Mouse (Mus musculus): Measurements from ENCODE around the gene Dnah17.

Dnah17 gene

GRCm38 (mm10) chr11:118018328-118018727 is 112.1 kb downstream of the Dnah17 start:
- no peak for DNase-seq

- DNase-seq = no peak
Observed at GRCm38 (mm10) chr11:118015381-118016145, 114.9 kb downstream of the Dnah17 start.

DNA sequence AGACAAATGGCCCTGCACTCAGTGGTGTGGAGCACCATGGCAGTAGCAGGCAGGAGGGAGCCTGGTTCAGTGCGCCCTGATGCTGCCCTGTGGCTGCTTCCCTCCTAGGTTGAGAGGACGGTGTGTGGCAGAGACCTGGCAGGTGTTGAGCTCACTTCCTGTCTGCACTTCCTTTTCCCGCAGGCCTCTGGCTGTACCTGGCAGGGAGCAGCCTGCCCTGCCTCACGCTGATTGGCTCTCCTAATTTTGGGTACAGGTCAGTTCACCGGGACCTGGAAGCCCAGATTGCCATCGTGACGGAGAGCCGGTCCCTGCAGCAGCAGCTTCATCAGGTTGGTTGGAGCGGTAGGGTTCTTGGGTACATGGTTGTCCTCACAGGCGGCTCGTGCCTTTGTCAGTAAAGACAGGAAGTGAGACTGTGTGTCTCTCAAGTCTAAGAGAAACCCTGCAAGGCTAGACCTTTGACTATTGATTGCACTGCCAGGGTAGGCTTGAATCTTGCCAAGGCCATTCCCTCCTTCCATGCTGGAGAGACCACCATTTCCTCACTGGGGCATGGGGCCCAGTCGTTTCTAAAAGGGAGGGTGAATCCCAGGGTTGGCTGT is 115.9 kb downstream of the Dnah17 start:
- no peak for DNase-seq

DNA sequence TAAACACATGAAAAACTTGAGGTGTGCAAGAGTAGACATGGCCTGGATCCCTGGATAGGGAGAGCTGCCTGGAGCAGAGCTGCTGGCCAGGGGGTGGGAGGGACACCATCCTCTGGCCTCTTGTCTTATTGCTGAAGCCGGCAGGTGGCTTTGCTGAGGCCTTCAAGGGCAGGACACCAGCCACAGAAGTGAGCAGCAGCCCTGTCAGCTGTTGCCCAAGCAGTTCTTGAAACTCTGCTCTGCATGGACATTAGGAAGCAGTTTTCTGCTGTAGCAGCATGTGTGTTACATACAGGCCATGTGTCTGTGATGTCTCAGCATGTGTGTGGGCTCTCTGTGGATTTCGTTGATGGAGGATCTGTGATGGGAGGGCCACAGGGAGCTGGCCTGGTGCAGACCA is 117.1 kb downstream of the Dnah17 start:
- DNase-seq = no peak

DNA sequence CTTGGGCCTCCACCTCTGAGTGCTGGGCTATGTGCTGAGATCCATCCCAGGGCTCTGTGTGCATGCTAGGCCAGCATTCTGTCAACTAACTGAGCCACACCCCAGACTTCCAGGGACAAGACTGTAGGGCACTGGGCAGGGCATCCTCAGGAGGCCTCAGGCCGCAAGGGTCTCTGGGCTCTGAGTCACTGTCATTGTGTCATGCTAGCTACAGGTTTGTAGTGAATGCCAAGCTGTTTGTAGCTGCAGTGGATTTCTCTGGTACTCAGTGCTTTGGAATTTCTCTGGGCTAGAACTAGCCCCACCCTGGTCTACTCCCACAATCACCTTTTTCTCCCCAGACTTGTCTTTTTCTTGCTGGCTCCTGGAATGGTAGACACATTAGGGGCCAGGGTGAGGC is 117.8 kb downstream of the Dnah17 start:
- DNase-seq = no peak

DNA sequence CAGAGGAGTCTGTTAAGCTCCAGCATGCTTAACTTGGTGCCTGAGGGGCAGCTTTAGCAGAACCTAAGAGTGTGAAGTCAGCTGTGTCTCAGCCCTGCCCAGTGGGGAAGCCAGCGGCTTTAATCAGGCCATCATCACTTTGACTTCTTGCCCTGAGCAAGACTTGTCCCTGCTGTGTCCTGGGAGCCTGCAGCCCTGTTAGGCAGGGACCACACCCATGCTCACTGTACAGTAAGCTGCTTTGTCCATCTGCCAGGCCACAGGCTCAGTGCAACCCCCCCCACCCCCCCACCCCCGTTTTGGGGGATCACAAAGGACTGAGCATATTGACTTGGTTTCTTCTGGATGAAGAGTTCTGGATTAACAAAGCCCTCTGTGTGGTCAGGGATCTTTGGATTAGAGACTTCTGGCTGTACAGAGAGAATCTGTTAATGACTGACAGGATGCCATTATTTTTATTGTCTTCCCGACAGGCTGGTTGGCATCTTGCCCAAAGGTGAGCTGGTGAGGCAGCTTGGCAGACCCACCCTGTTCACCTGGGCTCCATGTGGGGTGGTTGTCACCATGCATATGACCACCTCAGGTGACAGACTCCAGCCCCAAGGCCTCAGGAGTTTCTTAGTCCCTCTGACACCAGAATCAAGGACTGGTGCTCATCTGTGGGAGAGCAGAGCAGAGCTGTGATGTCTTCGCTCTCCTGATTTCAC is 120.4 kb downstream of the Dnah17 start:
- DNase-seq = no peak

GRCm38 (mm10) chr11:118008843-118009242 is 121.6 kb downstream of the Dnah17 start:
- DNase-seq = no peak

DNA sequence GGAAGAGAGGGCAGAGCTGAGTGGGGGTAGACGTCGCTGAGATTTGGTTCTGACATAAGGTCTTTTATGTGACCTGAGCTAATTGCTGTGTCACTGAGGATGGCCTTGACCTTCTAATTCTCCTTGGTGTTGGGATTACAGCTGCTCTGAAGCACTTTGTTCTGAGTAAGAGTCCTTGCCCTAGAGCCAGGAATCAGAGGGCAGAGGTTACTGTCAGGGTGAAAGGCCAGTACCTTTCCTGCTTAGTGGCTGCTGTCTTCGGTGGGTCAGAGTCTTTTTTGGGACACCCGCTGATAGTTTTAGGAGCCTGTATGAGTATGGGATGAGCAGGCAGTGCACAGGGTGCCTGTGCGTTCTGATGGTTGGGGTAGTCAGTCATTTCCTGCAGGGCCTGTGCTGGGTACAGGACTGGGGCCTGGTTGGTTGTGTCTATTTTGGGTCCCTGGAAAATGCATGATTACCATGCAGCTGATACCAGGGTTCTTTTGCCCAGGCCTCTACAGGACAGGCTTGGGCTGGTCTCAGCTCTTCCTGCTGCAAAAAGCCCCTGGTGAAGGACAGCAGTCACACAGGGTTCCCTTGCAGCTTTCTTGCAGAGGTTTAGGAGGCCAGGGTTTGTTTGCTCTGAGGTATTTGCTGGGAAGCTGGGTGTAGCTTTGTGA is 122.2 kb downstream of the Dnah17 start:
- no peak for DNase-seq

GRCm38 (mm10) chr11:118007460-118008143 is 122.8 kb downstream of the Dnah17 start:
- DNase-seq = no peak

DNA sequence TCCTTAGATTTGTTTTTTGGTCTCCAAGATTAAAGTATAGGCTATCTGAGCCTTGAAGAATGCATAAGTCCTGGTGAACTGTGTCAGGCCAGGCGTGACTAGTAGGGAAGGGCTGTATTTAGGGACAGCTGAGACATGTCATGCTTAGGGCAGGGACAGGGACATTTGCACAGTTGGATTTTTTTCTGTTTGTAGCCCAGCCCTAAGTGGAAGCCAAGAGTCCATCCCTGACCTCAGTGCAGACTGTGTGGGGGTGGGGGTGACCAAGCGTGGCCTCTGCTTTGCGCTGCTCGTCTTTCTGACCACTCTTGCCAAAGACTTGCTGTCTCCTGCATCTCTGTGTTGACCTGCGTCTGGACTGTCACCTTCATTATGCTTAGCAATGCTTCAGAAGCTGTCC is 126.2 kb downstream of the Dnah17 start:
- no peak for DNase-seq

- DNase-seq = no peak
Observed at GRCm38 (mm10) chr11:118003718-118004117, 126.7 kb downstream of the Dnah17 start.

DNA sequence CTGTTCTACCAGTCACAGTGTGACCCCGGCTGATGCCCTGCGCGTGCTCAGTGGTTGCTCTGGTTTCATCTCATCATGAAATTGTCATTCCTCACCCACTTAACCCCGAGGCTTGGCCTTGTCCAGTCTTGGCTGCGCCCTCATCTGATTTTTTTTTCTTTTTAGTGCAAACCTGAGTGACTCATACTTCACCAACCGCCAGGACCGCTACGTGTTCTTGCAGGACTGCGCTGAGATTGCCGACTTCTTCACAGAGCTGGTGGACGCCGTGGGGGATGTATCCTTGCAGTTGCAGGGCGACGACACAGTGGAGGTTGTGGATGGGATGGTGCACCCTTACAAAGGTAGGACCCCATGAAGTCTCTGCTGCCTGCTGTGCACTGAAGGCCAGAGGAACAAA is 127.3 kb downstream of the Dnah17 start:
- no peak for DNase-seq

DNA sequence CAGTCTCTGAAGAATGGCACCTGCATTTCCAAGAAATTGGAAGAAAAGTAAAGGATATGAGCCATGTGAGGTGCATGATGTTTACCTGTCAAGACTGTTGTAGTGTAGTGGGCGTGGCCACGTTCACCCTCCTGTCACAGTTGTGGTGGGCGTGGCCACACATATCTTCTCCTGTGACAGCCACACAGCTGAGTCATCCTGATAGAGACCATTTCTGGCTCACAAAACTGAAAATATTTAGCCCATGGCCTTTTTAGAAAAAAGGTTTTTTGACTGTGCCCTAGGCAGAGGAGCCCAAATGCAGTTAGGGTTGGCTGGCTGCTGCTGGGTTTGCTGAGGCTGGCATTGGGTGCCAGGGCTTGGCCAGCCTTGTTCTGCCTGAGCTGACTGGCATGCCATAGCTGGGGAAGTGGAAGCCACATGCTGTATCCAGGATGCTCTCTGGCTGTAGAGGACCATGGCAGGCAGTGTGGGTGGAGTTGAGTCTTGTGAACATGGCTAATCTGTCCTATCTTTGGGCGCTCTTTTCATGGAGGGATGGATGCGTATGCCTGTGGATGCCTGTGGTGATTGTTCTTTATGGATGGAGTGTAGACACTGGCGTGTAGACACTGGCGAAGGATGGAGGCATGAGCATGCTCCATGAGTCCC is 129.7 kb downstream of the Dnah17 start:
- no peak for DNase-seq

- no peak for DNase-seq
Observed at GRCm38 (mm10) chr11:118000083-118000482, 130.4 kb downstream of the Dnah17 start.

DNA sequence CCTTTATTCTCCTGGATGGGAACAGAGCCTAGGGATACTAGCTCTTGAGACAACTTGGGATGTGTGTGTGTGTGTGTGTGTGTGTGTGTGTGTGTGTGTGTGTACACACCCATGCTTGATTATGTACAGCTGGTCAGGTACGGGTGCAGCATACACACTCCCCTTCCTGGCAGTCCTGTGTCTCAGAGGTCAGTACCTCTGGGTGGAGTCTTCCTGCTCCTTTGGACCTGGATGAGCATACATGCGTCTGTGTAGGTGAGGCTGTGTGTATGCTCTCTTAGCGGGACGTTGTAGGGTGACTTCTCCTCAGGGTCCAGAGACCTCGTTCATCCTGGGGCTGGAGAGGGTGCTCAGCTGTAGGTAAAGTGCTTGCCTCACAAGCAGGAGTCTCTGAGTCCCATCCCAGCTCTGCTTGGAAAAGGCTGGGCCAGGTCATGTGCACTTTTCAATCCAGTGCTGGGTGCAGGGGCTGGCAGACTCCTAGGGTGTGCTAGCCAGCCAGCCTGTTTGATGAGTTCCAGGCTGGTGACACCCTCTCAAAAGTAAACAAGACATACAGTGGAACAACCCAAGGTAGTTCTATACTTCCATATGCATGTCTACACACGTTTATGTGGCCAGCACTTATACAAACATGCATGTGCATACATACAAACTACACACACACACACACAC is 131.0 kb downstream of the Dnah17 start:
- no peak for DNase-seq

GRCm38 (mm10) chr11:117998356-117998755 is 132.1 kb downstream of the Dnah17 start:
- DNase-seq = no peak

- no peak for DNase-seq
Observed at GRCm38 (mm10) chr11:117997085-117997484, 133.3 kb downstream of the Dnah17 start.

DNA sequence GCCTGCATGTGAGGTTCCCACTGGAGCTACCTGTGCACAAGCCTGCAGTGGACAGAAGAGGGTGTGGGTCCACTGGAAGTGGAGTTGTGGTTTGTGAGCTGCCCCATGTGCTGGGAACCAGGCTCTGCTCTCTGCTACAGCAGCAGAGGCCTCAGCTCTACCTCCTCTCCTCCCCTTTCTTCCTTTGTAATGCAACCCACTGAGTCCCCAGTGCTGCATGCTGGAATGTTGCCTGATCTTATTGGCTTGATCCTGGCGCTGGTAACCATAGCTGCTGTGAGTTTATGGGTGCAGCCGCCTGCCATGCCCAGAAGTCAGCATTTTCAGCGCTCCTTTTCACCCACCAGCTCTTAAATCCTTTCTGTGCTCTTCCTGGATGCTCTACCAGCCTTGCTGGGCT is 134.4 kb downstream of the Dnah17 start:
- no peak for DNase-seq

DNA sequence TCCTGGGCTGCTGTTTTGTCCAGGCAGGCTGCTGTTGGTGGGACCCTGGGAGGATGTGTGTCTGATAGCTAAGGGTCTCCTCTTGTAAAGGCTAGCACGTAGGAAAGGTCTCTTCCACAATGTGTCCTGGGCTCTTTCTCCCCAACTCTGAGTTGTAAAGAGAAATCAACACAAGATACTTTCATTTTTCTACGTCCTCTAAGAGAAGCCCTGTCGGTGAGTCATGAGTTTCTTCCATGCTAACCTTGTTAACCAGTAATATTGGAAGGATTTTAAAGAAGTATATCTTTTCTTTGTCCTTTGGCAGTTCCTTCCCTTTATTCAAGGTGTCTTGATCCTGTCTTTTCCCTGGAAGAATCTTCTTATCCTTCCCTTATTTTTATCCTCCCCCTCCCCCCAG is 134.8 kb downstream of the Dnah17 start:
- no peak for DNase-seq

- DNase-seq = no peak
Observed at GRCm38 (mm10) chr11:117995255-117995654, 135.2 kb downstream of the Dnah17 start.

- DNase-seq = peak; percentile 45
Observed at GRCm38 (mm10) chr11:117994250-117995057, 136.0 kb downstream of the Dnah17 start.
